Mouse (Mus musculus): ENCODE results near the gene Bcas3.

- TF ChIP-seq EP300 (IDR thresholded peaks at IDR 0.05; ENCODE audit: low read depth) = no peak
- TF ChIP-seq CTCF (IDR thresholded peaks at IDR 0.05; ENCODE audit: low read depth) = no peak
Observed at GRCm38 (mm10) chr11:85672881-85673475, 320.0 kb downstream of the Bcas3 start.
